Mouse (Mus musculus) hindbrain, embryonic 11.5 days (tissue): ENCODE results near the gene Cisd1. TPM values are rescaled to one million over a fixed set of nuclear protein-coding genes. Genes with fewer than 3 reads are reported as not detected.
A peak's percentile ranks its signal among the peaks of the same experiment; 100 is the strongest.

Experiments used
- ATAC-seq: fragments of 200-750 bp; cut with Nextera tagmentation; 2 replicates; pipeline ENCODE4 v1.8.0; 2017; ENCODE audit warnings: mild to moderate bottlenecking, moderate TSS enrichment, moderate library complexity; ENCODE audit not compliant: low FRiP score
- DNase-seq: peaks from one replicate; pipeline ENCODE4 v3.0.0-alpha.2; 2015; ENCODE audit warnings: low spot score
- H3K27ac ChIP-seq: fragments of 300-500 bp; sonication (generic); 2 replicates; pipeline ENCODE4 v1.5.1; 2014; ENCODE audit warnings: mild to moderate bottlenecking, low read depth, low read length
- H3K27me3 ChIP-seq: fragments of 300-500 bp; sonication (generic); 2 replicates; pipeline ENCODE4 v1.6.1; 2014; ENCODE audit warnings: mild to moderate bottlenecking, low read length, moderate library complexity, mixed read lengths; ENCODE audit not compliant: control insufficient read depth, insufficient read depth
- H3K36me3 ChIP-seq: fragments of 300-500 bp; sonication (generic); 2 replicates; pipeline ENCODE4 v1.6.1; 2014; ENCODE audit warnings: mild to moderate bottlenecking, low read length, moderate library complexity, mixed read lengths; ENCODE audit not compliant: control insufficient read depth, insufficient read depth
- H3K4me1 ChIP-seq: fragments of 300-500 bp; sonication (generic); replicated peaks from 2 replicates; pipeline ENCODE4 v1.6.1; 2014; ENCODE audit warnings: low read length, mixed read lengths; ENCODE audit not compliant: control insufficient read depth, insufficient read depth
- H3K4me2 ChIP-seq: fragments of 300-500 bp; sonication (generic); replicated peaks from 2 replicates; pipeline ENCODE4 v1.6.1; 2014; ENCODE audit warnings: mild to moderate bottlenecking, low read depth, low read length
- H3K4me3 ChIP-seq: fragments of 300-500 bp; sonication (generic); 2 replicates; pipeline ENCODE4 v1.5.1; 2014; ENCODE audit warnings: low read depth, low read length
- H3K9ac ChIP-seq: fragments of 300-500 bp; sonication (generic); 2 replicates; pipeline ENCODE4 v1.6.1; 2014; ENCODE audit warnings: low read depth, low read length
- H3K9me3 ChIP-seq: fragments of 300-500 bp; sonication (generic); 2 replicates; pipeline ENCODE4 v1.6.1; 2016; ENCODE audit warnings: low read length; ENCODE audit not compliant: control insufficient read depth
- WGBS: fragments of 180-500 bp; shearing (Covaris S2); extraction: QIAGEN DNeasy Blood & Tissue Kit; methylation state at CpG from one replicate; pipeline ENCODE4 v1.1.7; 2014; 5-methylcytosine and 5-hydroxymethylcytosine counted together
- polyA plus RNA-seq: library from polyadenylated mRNA; unstranded; fragments of >200 nt; fragmentation: Nextera tagmentation; extraction: Ambion mirVana; gene quantifications from 2 replicates; pipeline ENCODE4 v1.2.1, GENCODE M21; 2014

Cisd1 gene
- polyA plus RNA-seq, 1 experiment from 2014 or later: 145 TPM

GRCm38 (mm10) chr10:71354947-71355346, 10.2 kb upstream of the Cisd1 start:
- Histone ChIP-seq H3K9me3 (no peaks in the 10 kb centered on the region), H3K27me3 (no peaks in the 10 kb centered on the region), H3K4me2 (no peak overlapping the region), H3K4me1 (no peaks in the 10 kb centered on the region), H3K36me3 (no peaks in the 10 kb centered on the region), H3K9ac (no peak overlapping the region), H3K4me3 (no peak overlapping the region), H3K27ac (no peak overlapping the region)
- DNase-seq: no peak
- 88% methylated on average over 12 of the region's 12 CpGs for WGBS
- no peak for ATAC-seq

GRCm38 (mm10) chr10:71353850-71354249, 9.1 kb upstream of the Cisd1 start:
- 84% methylated on average over 9 of the region's 9 CpGs for WGBS
- no peak overlapping the region for H3K9ac ChIP-seq
- H3K4me2 ChIP-seq: no peak overlapping the region
- H3K36me3 ChIP-seq: no peaks in the 10 kb centered on the region
- no peaks in the 10 kb centered on the region for H3K9me3 ChIP-seq
- DNase-seq (no peak), ATAC-seq (no peak)
- no peak overlapping the region for H3K4me3 ChIP-seq
- H3K27me3 ChIP-seq: no peaks in the 10 kb centered on the region
- 0 out of 2 replicates have a peak, but pooled peaks cover 2% of the 10 kb centered on the region for H3K4me1 ChIP-seq
- H3K27ac ChIP-seq: no peak overlapping the region

- WGBS: 92% methylated on average over 7 of the region's 7 CpGs
- Histone ChIP-seq H3K4me1 (0 out of 2 replicates have a peak, but pooled peaks cover 4% of the 10 kb centered on the region), H3K27ac (no peak overlapping the region), H3K36me3 (no peaks in the 10 kb centered on the region), H3K4me2 (no peak overlapping the region), H3K27me3 (no peaks in the 10 kb centered on the region), H3K9me3 (no peaks in the 10 kb centered on the region), H3K9ac (no peak overlapping the region), H3K4me3 (no peak overlapping the region)
- no peak for ATAC-seq
- no peak for DNase-seq
Measured at GRCm38 (mm10) chr10:71351301-71351700, 6.5 kb upstream of the Cisd1 start.

GRCm38 (mm10) chr10:71349290-71349689, 4.5 kb upstream of the Cisd1 start:
- no peak overlapping the region for H3K4me3 ChIP-seq
- peak overlapping the region; percentile 96; the same call in 1 of the 2 replicates for H3K4me2 ChIP-seq
- no peaks in the 10 kb centered on the region for H3K27me3 ChIP-seq
- 79% methylated on average over 1 of the region's 1 CpGs for WGBS
- H3K4me1 ChIP-seq: peaks cover 6% of the 10 kb centered on the region; the same call in 1 of the 2 replicates
- H3K9me3 ChIP-seq: no peaks in the 10 kb centered on the region
- H3K9ac ChIP-seq: no peak overlapping the region
- DNase-seq: no peak
- ATAC-seq: no peak
- no peak overlapping the region for H3K27ac ChIP-seq
- no peaks in the 10 kb centered on the region for H3K36me3 ChIP-seq

- peak overlapping the region; percentile 96 for H3K4me2 ChIP-seq
- peak overlapping the region; percentile 87 for H3K9ac ChIP-seq
- H3K4me3 ChIP-seq: peak overlapping the region; percentile 86
- H3K27me3 ChIP-seq: no peaks in the 10 kb centered on the region
- no peaks in the 10 kb centered on the region for H3K36me3 ChIP-seq
- ATAC-seq (no peak), DNase-seq (peak; percentile 34)
- H3K9me3 ChIP-seq: no peaks in the 10 kb centered on the region
- peaks cover 7% of the 10 kb centered on the region; the same call in 1 of the 2 replicates for H3K4me1 ChIP-seq
- 34% methylated on average over 16 of the region's 16 CpGs for WGBS
- peak overlapping the region; percentile 68; the same call in 1 of the 2 replicates for H3K27ac ChIP-seq
Measured at GRCm38 (mm10) chr10:71348637-71349280, 4.0 kb upstream of the Cisd1 start.

GRCm38 (mm10) chr10:71347964-71348636, 3.3 kb upstream of the Cisd1 start:
- peaks cover 8% of the 10 kb centered on the region; the same call in 1 of the 2 replicates for H3K4me1 ChIP-seq
- DNase-seq (no peak), ATAC-seq (peak; percentile 76)
- peak overlapping the region; percentile 96 for H3K4me2 ChIP-seq
- peak overlapping the region; percentile 68 for H3K27ac ChIP-seq
- H3K9me3 ChIP-seq: no peaks in the 10 kb centered on the region
- peak overlapping the region; percentile 87 for H3K9ac ChIP-seq
- WGBS: under 1% methylated on average over 43 of the region's 48 CpGs
- H3K4me3 ChIP-seq: peak overlapping the region; percentile 86
- no peaks in the 10 kb centered on the region for H3K27me3 ChIP-seq
- no peaks in the 10 kb centered on the region for H3K36me3 ChIP-seq

GRCm38 (mm10) chr10:71347509-71347949, 2.8 kb upstream of the Cisd1 start, which contains the start of gene Ipmk:
Gene Ipmk (plus strand): TSS chr10:71347763.
- Histone ChIP-seq H3K4me1 (peaks cover 8% of the 10 kb centered on the region; the same call in 1 of the 2 replicates), H3K27ac (peak within 1 kb of the TSS; percentile 68), H3K9me3 (no peaks in the 10 kb centered on the region), H3K36me3 (no peaks in the 10 kb centered on the region), H3K9ac (peak within 1 kb of the TSS; percentile 87), H3K27me3 (no peaks in the 10 kb centered on the region), H3K4me2 (peak within 1 kb of the TSS; percentile 96), H3K4me3 (peak within 1 kb of the TSS; percentile 86)
- under 1% methylated on average over 48 of the region's 49 CpGs for WGBS
- peak; percentile 92 for ATAC-seq
- peak; percentile 97 for DNase-seq

- DNase-seq (no peak), ATAC-seq (no peak)
- H3K4me3 ChIP-seq: peak overlapping the region; percentile 86
- no peaks in the 10 kb centered on the region for H3K27me3 ChIP-seq
- H3K4me2 ChIP-seq: peak overlapping the region; percentile 96
- H3K27ac ChIP-seq: peak overlapping the region; percentile 64
- 13% methylated on average over 13 of the region's 13 CpGs for WGBS
- peaks cover 8% of the 10 kb centered on the region; the same call in 1 of the 2 replicates for H3K4me1 ChIP-seq
- no peaks in the 10 kb centered on the region for H3K9me3 ChIP-seq
- no peaks in the 10 kb centered on the region for H3K36me3 ChIP-seq
- H3K9ac ChIP-seq: peak overlapping the region; percentile 59
Measured at GRCm38 (mm10) chr10:71346722-71347508, 2.2 kb upstream of the Cisd1 start.
